ENCODE assay signal across 9 mouse cellular contexts in the genomic region with DNA sequence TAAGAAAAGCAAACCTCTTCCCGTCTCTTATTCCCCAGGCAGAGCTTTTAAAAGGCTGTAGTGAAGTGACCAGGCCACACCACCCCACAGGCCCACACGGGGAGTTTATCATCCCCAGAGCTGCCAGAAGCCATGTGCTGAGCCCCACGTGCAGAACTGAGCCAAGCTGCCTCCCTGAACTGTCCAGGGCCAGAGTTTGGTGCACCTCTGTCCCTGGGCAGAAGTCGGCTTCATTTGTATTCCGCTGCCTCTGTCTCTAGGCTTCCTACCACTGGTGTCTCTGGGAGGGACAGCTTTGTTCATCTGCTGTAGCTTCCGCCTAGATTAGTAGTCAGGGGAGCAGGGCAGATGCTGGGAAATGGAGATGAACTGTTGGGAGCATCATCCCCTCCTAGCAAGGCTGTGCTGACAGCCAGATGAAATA.
DNase-seq lines count a peak whose midpoint lies in the region; ATAC-seq and TF ChIP-seq lines count a peak whose summit lies in the region.
"Had no signal": no experiment of that assay in that cellular context is flagged by ENCODE, and none has a peak within 500 bp of the region (broad histone marks: within the 10 kb centered on the region; RNA-seq: fewer than 3 reads in every experiment).

No protein-coding gene starts in this region.

- H3K27me3 ChIP-seq in lung, embryonic 14.5 days (ENCODE audit: insufficient read depth, low read length), result no peaks in the 10 kb centered on the region
- no peaks in the 10 kb centered on the region for H3K27me3 ChIP-seq in hindbrain, embryonic 16.5 days (replicated peaks; ENCODE audit: control insufficient read depth, insufficient read depth, low read length)
- H3K27me3 ChIP-seq in neural tube, embryonic 14.5 days (ENCODE audit: control insufficient read depth, insufficient read depth, low read length), result no peaks in the 10 kb centered on the region

- H3K36me3 ChIP-seq in lung, embryonic 14.5 days (ENCODE audit: insufficient read depth), result peaks cover 9% of the 10 kb centered on the region; the same call in 1 of the 2 replicates
- H3K36me3 ChIP-seq in hindbrain, embryonic 16.5 days (ENCODE audit: control insufficient read depth, insufficient read depth, low read length), result no peaks in the 10 kb centered on the region
- peaks cover 7% of the 10 kb centered on the region; the same call in 1 of the 2 replicates for H3K36me3 ChIP-seq in neural tube, embryonic 14.5 days (ENCODE audit: control insufficient read depth, insufficient read depth, low read length)

- no peak for TF ChIP-seq CTCF in lung, embryonic 14.5 days (IDR thresholded peaks at IDR 0.05; ENCODE audit: low read depth)

- peak overlapping the region; percentile 87 for H3K27ac ChIP-seq in lung, embryonic 14.5 days (ENCODE audit: low read depth)
- peak overlapping the region; percentile 91 for H3K27ac ChIP-seq in hindbrain, embryonic 16.5 days (ENCODE audit: low read depth, low read length)
- H3K27ac ChIP-seq in neural tube, embryonic 14.5 days (ENCODE audit: low read depth, low read length), result peak overlapping the region; percentile 89

- ATAC-seq in cerebellum, adult (ENCODE audit: insufficient number of reproducible peaks, low FRiP score, low TSS enrichment), result 0 out of 2 replicates have a peak, but pooled peaks have one; percentile 33
- peak; percentile 25; the same call in 1 of the 2 replicates for ATAC-seq in lung, embryonic 14.5 days (ENCODE audit: insufficient read depth)
- peak; percentile 57 for ATAC-seq in hindbrain, embryonic 16.5 days
- ATAC-seq in neural tube, embryonic 14.5 days (ENCODE audit: low read depth), result peak; percentile 63

- no peak for DNase-seq in cerebellum, adult 18-20 months
- DNase-seq in lung, embryonic 14.5 days, result no peak
- DNase-seq in lung, postnatal 36 days, result no peak
- no peak for DNase-seq in gastrocnemius, postnatal 10 days
- DNase-seq in right cerebral cortex, postnatal 25 days, result no peak
- DNase-seq: liver had no signal

- peaks cover 36% of the 10 kb centered on the region for H3K4me1 ChIP-seq in lung, embryonic 14.5 days (ENCODE audit: insufficient read depth)
- H3K4me1 ChIP-seq in hindbrain, embryonic 16.5 days (ENCODE audit: control insufficient read depth, insufficient read depth, low read depth, low read length), result peaks cover 48% of the 10 kb centered on the region
- H3K4me1 ChIP-seq in neural tube, embryonic 14.5 days (ENCODE audit: control insufficient read depth, insufficient read depth, low read length), result peaks cover 46% of the 10 kb centered on the region

- no peak overlapping the region for H3K4me3 ChIP-seq in lung, embryonic 14.5 days (ENCODE audit: low read depth, low read length)
- no peak overlapping the region for H3K4me3 ChIP-seq in hindbrain, embryonic 16.5 days (ENCODE audit: low read length)
- H3K4me3 ChIP-seq in neural tube, embryonic 14.5 days (ENCODE audit: low read depth, low read length), result no peak overlapping the region

- WGBS in lung, embryonic 14.5 days, result 41% methylated on average over 6 of the region's 6 CpGs
- WGBS in hindbrain, embryonic 16.5 days, result 10% methylated on average over 6 of the region's 6 CpGs
- 7% methylated on average over 6 of the region's 6 CpGs for WGBS in neural tube, embryonic 14.5 days

- no peaks in the 10 kb centered on the region for H3K9me3 ChIP-seq in lung, embryonic 14.5 days (ENCODE audit: low read depth, low read length)
- no peaks in the 10 kb centered on the region for H3K9me3 ChIP-seq in hindbrain, embryonic 16.5 days (ENCODE audit: control insufficient read depth, low read length)
- H3K9me3 ChIP-seq in neural tube, embryonic 14.5 days (ENCODE audit: control insufficient read depth, low read length), result no peaks in the 10 kb centered on the region

- no peak overlapping the region for H3K4me2 ChIP-seq in lung, embryonic 14.5 days
- H3K4me2 ChIP-seq in hindbrain, embryonic 16.5 days (ENCODE audit: low read length), result no peak overlapping the region
- H3K4me2 ChIP-seq in neural tube, embryonic 14.5 days (ENCODE audit: low read depth, low read length), result no peak overlapping the region

- no peak overlapping the region; the same call in 1 of the 2 replicates for H3K9ac ChIP-seq in lung, embryonic 14.5 days
- peak overlapping the region; percentile 53 for H3K9ac ChIP-seq in hindbrain, embryonic 16.5 days (ENCODE audit: low read depth, low read length)
- H3K9ac ChIP-seq in neural tube, embryonic 14.5 days (replicated peaks; ENCODE audit: low read depth, low read length), result no peak overlapping the region
